Mouse (Mus musculus): Measurements from ENCODE around the gene Zdhhc9.

Zdhhc9 gene

DNA sequence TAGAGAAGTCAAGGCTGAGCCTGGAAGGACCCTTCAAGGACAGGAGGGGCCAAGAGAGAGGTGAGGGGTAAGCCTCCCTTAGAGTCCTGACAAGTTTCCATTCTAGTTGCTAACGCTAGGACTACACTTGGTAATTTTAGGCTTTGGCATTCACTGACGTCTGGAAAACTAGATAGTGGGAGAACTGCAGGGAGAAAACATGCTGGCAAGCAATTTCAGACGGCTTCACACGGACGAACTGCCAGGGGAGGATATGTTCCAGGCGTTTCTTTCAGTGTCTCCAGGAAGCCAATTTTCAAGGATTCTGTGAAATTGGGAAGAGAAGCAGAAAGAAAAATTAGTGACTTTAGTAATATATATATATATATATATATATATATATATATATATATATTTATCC lies 26.8 kb downstream of the Zdhhc9 start:
- DNase-seq (ENCODE audit: low read depth, low spot score) = no peak

DNA sequence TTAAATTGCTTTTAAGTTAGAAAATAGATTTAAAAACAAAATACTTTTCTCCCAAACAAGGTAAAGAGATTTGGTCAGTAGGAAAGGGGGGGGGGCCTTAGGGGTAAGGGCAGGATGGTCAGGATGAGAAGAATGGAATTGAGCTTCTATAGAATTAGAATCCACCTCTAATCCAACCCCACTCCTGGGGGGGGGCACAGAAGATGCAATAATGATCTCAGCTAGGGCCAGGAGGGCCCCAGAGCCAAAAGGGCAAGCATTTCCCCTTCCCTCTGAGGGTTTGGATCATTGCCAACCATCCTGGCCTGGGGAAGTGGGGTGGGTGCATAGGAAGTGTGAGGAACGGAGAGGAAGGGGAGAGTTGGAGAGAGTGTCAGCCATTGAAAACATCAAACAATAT lies 38.3 kb downstream of the Zdhhc9 start:
- DNase-seq (ENCODE audit: low read depth, low spot score) = no peak

DNA sequence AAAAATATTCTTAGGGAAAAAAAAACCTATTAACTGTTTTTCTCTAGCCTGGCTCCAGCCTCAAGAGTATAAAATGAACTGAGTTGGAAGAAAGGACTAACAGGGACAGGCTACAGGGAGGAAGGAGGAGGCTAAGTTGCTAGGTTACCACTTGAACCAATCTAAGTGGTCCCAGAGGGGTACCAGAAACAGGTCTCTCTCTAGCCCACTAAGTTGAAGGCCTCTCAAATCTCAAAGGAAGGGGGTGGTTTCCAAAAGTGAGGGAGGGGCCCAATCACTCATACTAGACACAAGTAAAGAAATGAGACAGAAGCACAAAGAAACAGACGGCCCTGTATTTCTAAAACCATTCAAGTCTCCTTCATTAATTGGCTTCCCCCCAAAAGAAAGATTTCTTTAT lies 38.8 kb downstream of the Zdhhc9 start:
- DNase-seq (ENCODE audit: low read depth, low spot score) = peak; percentile 6

DNA sequence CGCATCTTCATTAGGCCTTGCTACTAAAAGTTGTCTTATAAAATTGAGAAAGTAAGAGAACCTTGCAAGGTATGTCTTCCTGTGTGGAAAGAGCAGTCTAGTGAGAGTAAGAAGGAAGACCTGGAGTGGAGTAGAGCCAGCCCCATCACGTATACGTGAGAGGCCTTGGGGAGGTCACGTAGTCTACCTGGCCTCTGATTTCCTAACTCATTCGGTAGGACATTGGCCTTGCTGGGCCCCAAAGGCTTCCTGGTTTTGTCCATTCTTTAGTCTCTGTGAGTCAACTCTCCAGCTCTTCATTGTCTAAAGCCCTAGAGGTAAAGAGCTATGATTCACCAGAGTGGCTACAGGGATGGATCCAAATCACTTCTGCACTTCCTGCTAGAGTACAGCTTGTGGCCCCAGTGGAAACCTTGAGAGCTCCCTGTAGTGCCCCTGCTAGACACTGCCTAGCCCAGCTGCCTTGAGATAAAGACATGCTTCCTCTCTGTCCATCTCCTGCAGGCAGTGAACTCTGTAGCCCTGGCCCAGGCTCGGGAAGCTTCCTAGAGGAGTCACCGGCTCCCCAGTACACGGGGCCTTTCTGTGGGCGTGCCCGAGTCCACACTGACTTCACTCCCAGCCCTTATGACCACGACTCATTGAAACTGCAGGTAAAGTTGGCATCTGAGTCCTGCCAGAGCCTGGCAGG lies 50.3 kb downstream of the Zdhhc9 start:
- no peak for DNase-seq (ENCODE audit: low read depth, low spot score)

DNA sequence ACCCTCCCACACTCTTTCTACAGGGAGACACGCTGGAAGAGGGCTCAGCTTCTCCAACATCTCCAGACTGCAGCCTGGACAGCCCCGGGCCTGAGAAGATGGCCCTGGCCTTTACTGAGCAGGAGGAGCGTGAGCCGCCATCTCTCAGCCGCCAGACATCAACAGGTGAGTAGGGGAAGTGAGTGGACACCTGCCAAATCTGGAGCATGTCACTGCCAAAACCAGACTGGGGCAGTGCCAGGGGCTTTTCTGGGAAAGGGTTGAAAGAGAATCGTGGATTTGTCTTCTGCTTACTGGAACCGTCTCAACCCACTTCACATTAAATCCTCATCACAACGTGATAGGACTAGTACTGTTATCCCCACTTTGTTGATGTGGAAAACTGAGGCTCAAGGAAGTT lies 51.3 kb downstream of the Zdhhc9 start:
- DNase-seq (ENCODE audit: low read depth, low spot score) = no peak

DNA sequence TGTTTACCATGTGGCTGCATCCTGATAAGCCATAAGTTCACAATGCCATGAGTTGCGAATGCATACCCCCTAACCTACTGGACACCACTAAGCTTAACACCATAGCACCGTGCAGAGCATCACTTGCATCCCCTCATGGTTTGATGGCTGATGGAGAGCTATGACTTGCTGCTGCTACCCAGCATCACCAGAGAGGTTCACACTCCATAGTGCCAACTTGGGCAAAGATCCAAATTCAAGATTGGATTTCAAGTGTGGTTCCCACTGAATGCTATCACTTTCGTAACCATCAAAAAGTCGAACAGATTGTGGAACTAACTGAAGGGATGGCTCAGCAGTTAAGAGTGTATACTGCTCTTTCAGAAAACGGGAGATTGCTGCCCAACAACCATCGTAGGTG lies 53.2 kb downstream of the Zdhhc9 start:
- DNase-seq (ENCODE audit: low read depth, low spot score) = no peak

DNA sequence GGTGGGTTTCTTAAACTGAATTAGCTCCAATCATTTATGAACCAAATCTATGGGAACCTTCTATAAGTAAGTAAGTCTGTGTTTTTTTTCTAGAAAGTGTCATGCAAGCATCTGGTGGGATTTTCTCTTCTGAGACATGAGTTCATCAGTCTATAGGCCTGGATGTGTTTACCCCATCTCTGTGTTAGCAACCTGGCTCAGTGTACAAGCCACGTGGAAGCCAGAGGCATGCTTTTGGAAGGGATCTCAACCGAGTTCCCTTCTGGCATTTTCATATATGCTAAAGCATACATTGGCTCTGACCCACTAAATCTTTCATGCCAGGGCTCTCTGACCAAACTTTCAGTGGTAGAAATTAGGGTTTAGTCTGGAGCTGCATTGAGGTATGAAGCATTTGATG lies 54.7 kb downstream of the Zdhhc9 start:
- DNase-seq (ENCODE audit: low read depth, low spot score) = no peak

DNA sequence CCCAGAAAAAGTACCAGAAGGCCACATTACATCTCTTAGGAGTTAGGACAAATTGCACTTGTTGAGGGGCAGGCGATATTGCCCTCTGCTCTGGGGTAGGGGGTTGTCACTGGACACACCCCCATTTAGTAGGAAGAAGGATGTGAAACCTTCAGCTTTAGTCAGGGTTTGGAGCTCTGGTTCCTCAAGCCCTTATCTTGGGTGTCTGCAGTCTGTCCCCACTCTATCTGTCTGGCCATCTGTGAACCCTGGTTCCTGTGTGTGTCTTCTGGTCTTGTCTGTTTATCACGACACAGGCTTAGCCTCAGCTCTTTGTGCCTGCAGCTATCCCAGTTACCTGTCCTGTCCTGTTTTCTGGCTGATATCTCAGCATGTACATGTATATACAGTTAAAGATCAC lies 55.3 kb downstream of the Zdhhc9 start:
- no peak for DNase-seq (ENCODE audit: low read depth, low spot score)

GRCm38 (mm10) chrX:48152106-48152505 lies 56.6 kb downstream of the Zdhhc9 start:
- DNase-seq (ENCODE audit: low read depth, low spot score) = no peak

DNA sequence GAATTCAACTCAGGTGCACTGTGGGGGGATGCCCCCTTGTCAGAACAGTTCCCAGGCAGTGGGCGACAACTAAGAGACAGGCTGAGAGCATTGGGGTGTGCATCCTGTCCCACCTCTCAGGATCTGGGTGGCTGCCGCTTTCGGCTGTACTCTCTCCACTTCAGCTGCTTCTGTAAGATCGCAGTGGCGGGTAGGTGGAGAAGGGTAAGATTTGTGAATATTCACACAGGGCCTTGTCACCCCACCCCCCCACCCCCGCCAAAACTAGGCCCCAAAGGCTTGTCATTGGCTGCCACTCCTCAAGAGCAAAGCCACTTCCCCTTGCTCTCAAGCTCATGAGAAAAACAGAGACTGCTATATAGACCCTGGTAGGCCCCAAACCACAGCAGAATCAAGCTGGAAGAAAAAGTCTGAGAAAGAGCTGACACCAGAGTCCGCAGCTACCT lies 60.9 kb downstream of the Zdhhc9 start:
- no peak for DNase-seq (ENCODE audit: low read depth, low spot score)

GRCm38 (mm10) chrX:48147226-48147625 lies 61.5 kb downstream of the Zdhhc9 start:
- no peak for DNase-seq (ENCODE audit: low read depth, low spot score)

- no peak for DNase-seq (ENCODE audit: low read depth, low spot score)
Observed at GRCm38 (mm10) chrX:48146262-48146661, 62.4 kb downstream of the Zdhhc9 start, which contains the start of gene Sash3. Sash3 (plus strand) TSS chrX:48146436.

GRCm38 (mm10) chrX:48143415-48144335 lies 65.0 kb downstream of the Zdhhc9 start:
- no peak for DNase-seq (ENCODE audit: low read depth, low spot score)

DNA sequence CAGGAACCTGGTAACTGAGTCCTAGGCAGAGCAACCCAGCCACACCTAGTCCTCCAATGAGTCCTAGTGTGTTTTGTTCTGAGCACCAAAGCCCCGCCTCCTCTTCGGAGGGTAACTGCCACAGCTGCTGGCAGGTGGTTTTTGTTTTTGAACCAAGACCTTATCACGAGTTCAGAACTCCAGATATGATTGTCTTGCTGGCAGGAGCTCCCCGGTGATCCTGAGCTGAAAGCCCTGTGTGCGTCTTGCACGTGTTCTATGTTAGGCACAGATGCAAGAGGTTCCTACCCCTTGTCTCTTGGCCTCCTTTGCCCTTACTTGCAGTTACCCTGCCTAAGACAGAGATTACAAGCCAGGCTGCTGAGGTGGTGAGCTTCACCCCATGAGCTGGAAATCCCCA lies 67.2 kb downstream of the Zdhhc9 start:
- no peak for DNase-seq (ENCODE audit: low read depth, low spot score)

DNA sequence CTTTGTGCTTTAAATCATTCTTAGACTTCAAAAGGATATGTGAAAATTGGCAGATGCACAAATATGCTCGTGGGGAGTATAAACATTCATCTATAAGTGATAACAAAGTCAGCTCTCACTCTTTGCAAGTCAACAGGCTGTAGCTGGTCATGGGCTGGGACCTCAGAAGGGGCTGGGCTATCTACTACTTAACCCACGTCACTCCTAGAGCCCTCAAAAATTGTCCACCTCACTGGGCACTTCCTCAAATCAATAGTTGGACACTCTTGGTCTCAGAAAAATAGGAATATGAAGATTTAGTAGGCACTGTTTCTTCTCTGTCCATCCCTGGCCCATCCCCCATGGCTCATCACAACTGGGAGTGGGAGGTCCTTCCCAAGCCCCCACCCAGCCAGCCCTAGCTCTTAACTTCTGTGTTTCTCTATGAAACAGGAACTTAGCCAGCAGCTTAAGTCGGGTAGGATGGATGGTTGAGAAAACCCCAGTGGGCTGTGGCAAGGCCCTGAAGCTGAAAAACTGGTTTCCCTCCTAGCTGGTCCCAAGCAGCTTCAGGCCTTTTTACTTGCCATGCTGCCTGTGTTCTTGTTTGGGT lies 68.3 kb downstream of the Zdhhc9 start:
- no peak for DNase-seq (ENCODE audit: low read depth, low spot score)

DNA sequence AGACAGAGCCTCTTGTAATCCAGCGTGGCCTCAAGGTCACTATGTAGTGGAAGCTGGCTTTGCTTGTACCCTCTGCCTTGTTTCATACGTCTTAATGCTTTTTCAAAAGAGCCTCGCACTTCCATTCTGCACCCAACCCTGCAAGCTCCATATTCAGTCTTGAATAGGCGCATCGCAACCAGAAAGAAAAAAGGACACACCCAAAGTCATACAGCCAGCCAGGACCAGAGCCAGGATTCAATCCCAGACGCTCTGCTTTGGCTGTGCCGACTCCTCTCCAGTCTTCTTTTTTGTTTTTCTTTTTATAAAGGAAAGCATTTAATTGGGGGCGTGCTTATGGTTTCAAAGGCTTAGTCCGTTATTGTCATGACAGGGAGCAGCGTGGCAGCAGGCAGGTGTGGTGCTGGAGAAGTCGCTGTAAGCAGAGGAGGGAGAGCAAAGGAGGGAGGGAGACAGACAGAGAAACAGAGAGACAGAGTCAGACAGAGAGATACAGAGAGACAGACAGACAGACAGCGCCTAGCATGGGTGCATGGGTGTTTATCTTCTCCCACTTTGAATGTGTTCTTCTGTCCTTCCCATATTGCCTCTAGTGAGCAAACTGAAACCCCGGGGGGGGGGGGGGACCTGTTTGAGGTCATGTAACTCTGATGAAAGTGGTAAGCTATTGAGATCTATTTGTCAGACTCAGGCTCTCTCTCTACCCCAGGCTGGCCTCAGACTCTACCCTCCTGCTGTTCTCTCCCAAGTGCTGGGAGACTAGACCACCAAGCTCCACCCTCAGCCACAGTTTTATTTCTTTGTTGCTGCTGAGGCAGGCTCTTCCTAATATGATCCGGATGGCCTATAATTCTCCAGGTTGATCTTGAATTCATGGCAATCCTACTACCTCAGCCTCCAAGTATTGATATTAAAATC lies 69.1 kb downstream of the Zdhhc9 start:
- no peak for DNase-seq (ENCODE audit: low read depth, low spot score)

- DNase-seq (ENCODE audit: low read depth, low spot score) = no peak
Observed at GRCm38 (mm10) chrX:48138539-48139275, 70.0 kb downstream of the Zdhhc9 start.

- DNase-seq (ENCODE audit: low read depth, low spot score) = no peak
Observed at GRCm38 (mm10) chrX:48138011-48138410, 70.7 kb downstream of the Zdhhc9 start.

GRCm38 (mm10) chrX:48136935-48137334 lies 71.7 kb downstream of the Zdhhc9 start:
- no peak for DNase-seq (ENCODE audit: low read depth, low spot score)

GRCm38 (mm10) chrX:48129167-48129566 lies 79.5 kb downstream of the Zdhhc9 start:
- no peak for DNase-seq (ENCODE audit: low read depth, low spot score)

Measured in mesoderm, embryonic 11.5 days (tissue).